Mouse (Mus musculus) hindbrain, embryonic 12.5 days (tissue): ENCODE data around the gene Praf2. TPM values are rescaled to one million over a fixed set of nuclear protein-coding genes. Genes with fewer than 3 reads are reported as not detected.
A peak's percentile ranks its signal among the peaks of the same experiment; 100 is the strongest.
"Not testable (repeated sequence)": the region's sequence is repeated elsewhere in the genome, so short reads cannot be mapped to it uniquely, and the experiment has no call there.

Source experiments
- ATAC-seq: fragments of 200-750 bp; cut with Nextera tagmentation; 2 replicates; pipeline ENCODE4 v1.8.0; 2017; ENCODE audit warnings: moderate TSS enrichment; ENCODE audit not compliant: low FRiP score
- H3K27ac ChIP-seq: fragments of 300-500 bp; sonication (generic); 2 replicates; pipeline ENCODE4 v1.5.1; 2016; ENCODE audit warnings: mild to moderate bottlenecking
- H3K27me3 ChIP-seq: fragments of 300-500 bp; sonication (generic); 2 replicates; pipeline ENCODE4 v1.6.1; 2016; ENCODE audit warnings: mild to moderate bottlenecking
- H3K36me3 ChIP-seq: fragments of 300-500 bp; sonication (generic); 2 replicates; pipeline ENCODE4 v1.6.1; 2016; ENCODE audit warnings: mild to moderate bottlenecking
- H3K4me1 ChIP-seq: fragments of 300-500 bp; sonication (generic); 2 replicates; pipeline ENCODE4 v1.6.1; 2016
- H3K4me2 ChIP-seq: fragments of 300-500 bp; sonication (generic); replicated peaks from 2 replicates; pipeline ENCODE4 v1.6.1; 2016; ENCODE audit warnings: mild to moderate bottlenecking
- H3K4me3 ChIP-seq: fragments of 300-500 bp; sonication (generic); 2 replicates; pipeline ENCODE4 v1.5.1; 2016; ENCODE audit warnings: mild to moderate bottlenecking
- H3K9ac ChIP-seq: fragments of 300-500 bp; sonication (generic); 2 replicates; pipeline ENCODE4 v1.6.1; 2016; ENCODE audit warnings: mild to moderate bottlenecking, moderate library complexity
- H3K9me3 ChIP-seq: fragments of 300-500 bp; sonication (generic); replicated peaks from 2 replicates; pipeline ENCODE4 v1.6.1; 2016; ENCODE audit warnings: mild to moderate bottlenecking
- WGBS: fragments of 180-500 bp; shearing (Covaris S2); methylation state at CpG from one replicate; pipeline ENCODE4 v1.1.7; 2016; 5-methylcytosine and 5-hydroxymethylcytosine counted together
- polyA plus RNA-seq: library from polyadenylated mRNA; unstranded; fragments of >200 nt; fragmentation: Nextera tagmentation; extraction: Ambion mirVana; gene quantifications from 2 replicates; pipeline ENCODE4 v1.2.1, GENCODE M21; 2016

The Praf2 gene
- 86.0 and 88.5 TPM in 2 replicates for polyA plus RNA-seq

DNA sequence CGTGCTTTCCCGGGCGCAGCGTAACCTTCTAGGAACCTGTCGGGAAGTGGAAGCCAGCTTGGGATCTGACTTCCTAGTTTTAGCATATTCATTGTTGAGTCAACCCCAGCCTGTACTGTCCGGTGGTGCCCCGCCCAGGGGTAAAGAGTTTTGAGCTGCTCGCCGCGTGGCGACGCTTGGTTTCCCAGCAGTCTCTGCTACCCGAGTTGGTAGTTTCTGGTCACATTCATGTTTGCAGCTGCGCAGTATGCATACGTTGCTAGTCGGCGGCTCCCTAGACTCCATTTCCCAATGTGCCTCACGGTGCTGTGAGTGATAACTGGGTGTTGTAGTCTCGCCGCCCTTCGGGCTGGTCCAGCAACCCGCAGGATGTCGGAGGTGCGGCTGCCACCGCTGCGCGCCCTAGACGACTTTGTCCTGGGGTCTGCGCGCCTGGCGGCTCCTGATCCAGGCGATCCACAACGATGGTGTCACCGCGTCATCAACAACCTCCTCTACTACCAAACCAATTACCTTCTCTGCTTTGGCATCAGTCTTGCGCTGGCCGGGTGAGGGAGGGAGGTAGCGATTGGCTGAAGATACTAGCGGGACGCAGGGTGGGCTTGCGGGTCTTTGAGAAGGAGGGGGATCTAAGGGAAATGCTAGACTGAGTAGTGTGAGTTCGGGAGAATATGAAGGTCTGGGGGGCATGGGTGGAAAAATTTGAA, at the start of gene Praf2:
TSS of gene Praf2 (plus strand) at position 225 of the 707 bp plus-strand sequence.
- Histone ChIP-seq H3K4me1 (peaks cover 4% of the 10 kb centered on the region; the same call in 1 of the 2 replicates), H3K9ac (peak within 1 kb of the TSS; percentile 55), H3K36me3 (peaks cover 14% of the 10 kb centered on the region), H3K27ac (peak within 1 kb of the TSS; percentile 72; the same call in 1 of the 2 replicates), H3K4me3 (peak within 1 kb of the TSS; percentile 41), H3K27me3 (no peaks in the 10 kb centered on the region), H3K4me2 (peak within 1 kb of the TSS; percentile 56), H3K9me3 (no peaks in the 10 kb centered on the region)
- ATAC-seq, result peak; percentile 95
- 20% methylated on average over 42 of the region's 42 CpGs for WGBS

DNA sequence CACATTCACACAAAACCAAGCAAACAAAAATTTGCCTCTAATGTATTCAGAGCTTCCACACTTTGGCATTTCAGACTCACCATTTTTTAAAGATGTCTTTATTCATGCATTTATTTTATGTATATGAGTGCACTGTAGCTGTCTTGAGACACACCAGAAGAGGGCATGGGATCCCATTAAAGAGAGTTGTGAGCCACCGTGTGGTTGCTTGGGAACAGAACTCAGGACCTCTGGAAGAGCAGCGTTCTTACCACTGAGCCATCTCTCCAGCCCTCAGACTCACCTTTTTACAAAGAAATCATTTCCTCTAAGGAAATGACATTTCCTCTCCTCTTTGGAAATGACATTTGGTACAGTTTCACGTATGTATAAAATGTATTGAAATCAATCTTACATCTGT, 49.3 kb upstream of the Praf2 start:
- H3K9ac ChIP-seq, result no peak overlapping the region
- H3K4me3 ChIP-seq, result no peak overlapping the region
- no peaks in the 10 kb centered on the region for H3K36me3 ChIP-seq
- peaks cover 4% of the 10 kb centered on the region; the same call in 1 of the 2 replicates for H3K27me3 ChIP-seq
- H3K4me2 ChIP-seq, result 0 out of 2 replicates have a peak overlapping the region, but pooled peaks have one; percentile 47
- no peak overlapping the region for H3K27ac ChIP-seq
- H3K4me1 ChIP-seq, result no peaks in the 10 kb centered on the region
- H3K9me3 ChIP-seq, result no peaks in the 10 kb centered on the region
- ATAC-seq, result no peak
- WGBS, result 49% methylated on average over 3 of the region's 3 CpGs

GRCm38 (mm10) chrX:7679405-7680056, 48.7 kb upstream of the Praf2 start:
- no peak overlapping the region for H3K9ac ChIP-seq

DNA sequence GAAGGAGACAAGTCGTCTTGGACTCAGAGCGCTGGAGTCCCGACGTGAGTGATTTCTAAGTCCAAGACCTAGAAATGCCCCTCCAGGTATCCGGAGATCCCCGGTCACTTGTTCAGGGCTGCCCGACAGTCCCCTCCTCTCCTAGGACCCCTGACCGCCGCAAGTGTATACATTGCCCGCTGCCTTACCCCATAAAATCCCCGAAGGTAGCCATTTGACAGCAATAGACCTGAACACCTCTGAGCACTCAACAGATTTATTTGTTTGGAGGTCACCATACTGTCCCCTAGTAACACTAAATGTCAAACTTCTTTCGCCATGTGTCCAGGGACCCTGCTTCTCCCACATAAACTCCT, 48.2 kb upstream of the Praf2 start:
- Histone ChIP-seq H3K9ac (no peak overlapping the region), H3K27ac (no peak overlapping the region), H3K4me3 (peak overlapping the region; percentile 17), H3K27me3 (no peaks in the 10 kb centered on the region; the same call in 1 of the 2 replicates), H3K9me3 (no peaks in the 10 kb centered on the region), H3K36me3 (no peaks in the 10 kb centered on the region), H3K4me1 (no peaks in the 10 kb centered on the region), H3K4me2 (peak overlapping the region; percentile 47)
- ATAC-seq, result no peak
- WGBS, result 31% methylated on average over 12 of the region's 12 CpGs

More at GRCm38 (mm10) chrX:7679405-7680056, 48.7 kb upstream of the Praf2 start:
- no peaks in the 10 kb centered on the region for H3K9me3 ChIP-seq
- H3K27ac ChIP-seq, result no peak overlapping the region
- no peaks in the 10 kb centered on the region for H3K36me3 ChIP-seq
- H3K4me2 ChIP-seq, result peak overlapping the region; percentile 47
- peak; percentile 89 for ATAC-seq
- no peaks in the 10 kb centered on the region for H3K4me1 ChIP-seq
- WGBS, result 18% methylated on average over 26 of the region's 27 CpGs
- peaks cover 4% of the 10 kb centered on the region; the same call in 1 of the 2 replicates for H3K27me3 ChIP-seq
- H3K4me3 ChIP-seq, result peak overlapping the region; percentile 17

DNA sequence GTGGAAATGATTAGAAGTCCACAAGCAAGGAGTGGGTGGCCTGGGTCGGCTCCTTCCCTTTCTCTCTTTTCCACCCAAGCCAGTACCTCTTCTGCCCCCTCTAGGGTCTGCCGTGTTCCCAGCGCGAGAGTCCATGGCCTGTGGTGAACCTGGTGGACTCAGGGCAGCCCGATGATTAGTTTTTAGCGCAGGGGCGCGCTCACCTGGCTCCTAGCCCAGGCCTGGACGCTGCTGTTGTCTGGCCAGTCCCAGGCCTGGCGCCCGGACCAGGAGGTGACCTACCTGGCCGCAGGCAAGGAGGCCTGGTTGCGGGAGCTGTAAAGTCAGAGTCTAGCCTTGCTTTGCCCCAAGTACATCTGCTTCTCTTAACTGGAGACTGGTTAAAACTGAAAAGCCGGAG, 47.4 kb upstream of the Praf2 start, which contains the start of gene Magix:
TSS of gene Magix (minus strand) at position 388 of the 400 bp plus-strand sequence.
- peak within 1 kb of the TSS; percentile 17; the same call in 1 of the 2 replicates for H3K4me3 ChIP-seq
- H3K4me2 ChIP-seq, result peak within 1 kb of the TSS; percentile 47
- no peaks in the 10 kb centered on the region for H3K36me3 ChIP-seq
- no peaks in the 10 kb centered on the region for H3K4me1 ChIP-seq
- H3K9me3 ChIP-seq, result no peaks in the 10 kb centered on the region
- H3K9ac ChIP-seq, result no peak within 1 kb of the TSS
- no peak for ATAC-seq
- 63% methylated on average over 14 of the region's 14 CpGs for WGBS
- H3K27me3 ChIP-seq, result no peaks in the 10 kb centered on the region
- no peak within 1 kb of the TSS for H3K27ac ChIP-seq

DNA sequence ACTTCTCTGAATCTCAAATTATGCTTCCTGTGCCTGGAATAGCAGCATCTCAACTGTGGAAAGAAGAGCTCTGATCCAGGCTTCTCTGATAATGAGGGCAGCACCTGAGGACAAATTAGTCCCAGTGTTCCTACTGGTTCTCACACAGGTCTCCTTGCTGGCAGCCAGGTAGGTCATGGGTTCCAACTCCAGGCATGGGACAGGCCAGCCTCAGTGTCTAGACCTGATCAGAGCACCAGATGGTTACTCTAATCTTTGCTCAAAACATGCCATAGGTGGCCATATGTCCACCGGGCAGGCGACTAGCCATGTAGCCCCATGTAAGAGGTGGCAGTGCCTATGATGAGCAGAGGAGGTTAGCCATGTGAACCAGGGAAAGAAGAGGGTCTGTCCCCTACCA, 39.9 kb upstream of the Praf2 start:
- Histone ChIP-seq H3K9ac (no peak overlapping the region), H3K27me3 (no peaks in the 10 kb centered on the region), H3K4me1 (no peaks in the 10 kb centered on the region), H3K4me3 (no peak overlapping the region), H3K9me3 (no peaks in the 10 kb centered on the region), H3K27ac (no peak overlapping the region), H3K4me2 (no peak overlapping the region), H3K36me3 (no peaks in the 10 kb centered on the region)
- WGBS, result 97% methylated on average over 2 of the region's 2 CpGs
- ATAC-seq, result no peak

- Histone ChIP-seq H3K4me3 (no peak overlapping the region), H3K4me1 (no peaks in the 10 kb centered on the region), H3K27me3 (no peaks in the 10 kb centered on the region), H3K36me3 (no peaks in the 10 kb centered on the region), H3K4me2 (no peak overlapping the region), H3K27ac (no peak overlapping the region), H3K9me3 (no peaks in the 10 kb centered on the region), H3K9ac (no peak overlapping the region)
- no peak for ATAC-seq
- WGBS, result 65% methylated on average over 3 of the region's 3 CpGs
Measured at GRCm38 (mm10) chrX:7690486-7690885, 37.8 kb upstream of the Praf2 start.

DNA sequence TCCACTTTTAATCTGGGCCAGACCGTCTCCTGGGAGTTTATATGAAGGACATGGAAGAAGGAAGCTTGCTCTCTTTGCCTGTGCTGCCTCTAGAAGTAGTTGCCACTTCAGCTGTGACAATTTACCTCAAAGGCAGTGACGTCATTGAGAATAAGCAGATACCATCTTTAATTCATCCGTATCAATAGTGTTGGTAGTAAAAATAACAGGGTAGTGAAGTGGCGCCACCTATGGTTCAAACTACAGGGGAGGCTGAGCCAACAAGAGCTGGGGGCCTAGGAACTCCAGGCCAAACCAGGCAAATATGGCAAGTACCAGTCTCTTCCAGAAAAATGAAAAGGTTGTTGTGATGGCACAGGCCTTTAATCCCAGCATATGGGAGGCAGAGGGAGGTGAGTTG, 35.4 kb upstream of the Praf2 start:
- Histone ChIP-seq H3K27me3 (no peaks in the 10 kb centered on the region), H3K36me3 (no peaks in the 10 kb centered on the region), H3K4me3 (no peak overlapping the region), H3K9me3 (no peaks in the 10 kb centered on the region), H3K27ac (no peak overlapping the region), H3K9ac (no peak overlapping the region), H3K4me2 (no peak overlapping the region), H3K4me1 (no peaks in the 10 kb centered on the region)
- no peak for ATAC-seq
- WGBS, result 41% methylated on average over 4 of the region's 4 CpGs

DNA sequence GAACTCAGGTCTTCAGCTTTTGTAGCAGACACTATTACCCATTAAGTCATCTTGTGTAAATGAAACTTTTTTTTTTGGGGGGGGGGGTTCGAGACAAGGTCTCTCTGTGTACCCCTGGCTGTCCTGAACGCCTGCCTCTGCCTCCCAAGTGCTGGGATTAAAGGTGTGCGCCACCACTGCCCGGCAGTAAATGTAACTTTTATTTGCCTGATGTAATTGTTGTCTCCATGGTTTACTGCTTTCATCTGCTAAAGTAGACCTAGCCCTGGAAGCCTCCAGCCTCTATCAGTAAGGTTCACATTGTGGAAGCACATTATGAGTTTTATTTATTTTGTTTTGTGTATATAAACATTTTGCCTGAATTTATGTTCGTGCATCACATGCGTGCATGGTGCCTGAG, 31.7 kb upstream of the Praf2 start:
- no peaks in the 10 kb centered on the region for H3K9me3 ChIP-seq
- no peak overlapping the region for H3K9ac ChIP-seq
- peaks cover 5% of the 10 kb centered on the region; the same call in 1 of the 2 replicates for H3K36me3 ChIP-seq
- ATAC-seq, result peak; percentile 61
- H3K27me3 ChIP-seq, result no peaks in the 10 kb centered on the region
- peak overlapping the region; percentile 32 for H3K4me2 ChIP-seq
- no peaks in the 10 kb centered on the region for H3K4me1 ChIP-seq
- H3K4me3 ChIP-seq, result peak overlapping the region; percentile 50; the same call in 1 of the 2 replicates
- WGBS, result 45% methylated on average over 6 of the region's 6 CpGs
- H3K27ac ChIP-seq, result no peak overlapping the region

- Histone ChIP-seq H3K4me3 (peak within 1 kb of the TSS; percentile 50), H3K27ac (no peak within 1 kb of the TSS), H3K9me3 (no peaks in the 10 kb centered on the region), H3K27me3 (no peaks in the 10 kb centered on the region), H3K9ac (peak within 1 kb of the TSS; percentile 63), H3K36me3 (peaks cover 5% of the 10 kb centered on the region; the same call in 1 of the 2 replicates), H3K4me2 (peak within 1 kb of the TSS; percentile 56), H3K4me1 (no peaks in the 10 kb centered on the region)
- ATAC-seq, result peak; percentile 96
- 12% methylated on average over 33 of the region's 33 CpGs for WGBS
Measured at GRCm38 (mm10) chrX:7696954-7697381, 31.3 kb upstream of the Praf2 start, which contains the start of gene Gpkow. TSS of gene Gpkow (plus strand) at chrX:7697131.

- Histone ChIP-seq H3K4me2 (peak overlapping the region; percentile 49), H3K9ac (peak overlapping the region; percentile 47), H3K4me3 (peak overlapping the region; percentile 25)
- not testable (repeated sequence) for H3K27ac ChIP-seq, H3K27me3 ChIP-seq, H3K4me1 ChIP-seq, H3K36me3 ChIP-seq, H3K9me3 ChIP-seq
- ATAC-seq, result peak; percentile 64
- 38% methylated on average over 6 of the region's 12 CpGs for WGBS
Measured at GRCm38 (mm10) chrX:7713764-7714134, 14.5 kb upstream of the Praf2 start.

DNA sequence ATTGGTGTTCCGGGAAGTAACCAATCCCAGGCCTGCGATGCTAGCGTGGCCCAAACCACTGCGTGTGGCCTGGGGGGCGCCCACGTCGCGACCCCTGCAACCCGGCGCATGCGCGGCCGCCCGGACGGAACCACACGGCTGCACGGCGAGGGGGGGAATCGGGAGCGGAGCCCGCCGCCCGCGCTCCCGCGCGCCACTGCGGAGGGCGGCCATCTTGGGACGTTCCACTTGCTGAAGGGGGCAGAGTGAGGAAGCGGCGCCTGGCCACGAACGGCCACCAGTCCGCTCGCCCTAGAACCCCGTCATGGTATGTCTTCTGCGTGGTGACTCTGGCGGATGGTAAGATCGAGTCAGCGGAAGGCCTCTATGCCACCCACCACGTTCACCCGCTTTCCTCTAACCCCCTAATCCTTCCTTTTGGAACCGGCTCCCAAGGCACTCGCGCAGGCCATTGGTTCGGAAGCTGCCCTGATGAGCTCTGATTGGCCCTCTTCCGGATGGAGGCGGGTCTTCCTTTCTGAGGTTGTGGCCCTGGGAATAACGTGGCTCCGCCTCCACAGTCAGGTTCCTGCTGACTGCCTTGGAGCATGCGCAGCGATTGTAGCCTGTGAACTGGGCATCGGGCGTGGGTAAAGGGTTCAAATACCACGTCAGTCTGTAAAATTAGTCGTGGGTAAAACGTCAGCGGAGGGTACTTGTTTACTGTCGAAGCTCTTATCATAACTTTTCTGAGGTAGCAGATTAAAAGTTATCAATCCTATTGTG, 13.9 kb upstream of the Praf2 start, which contains the start of gene Wdr45:
TSS of gene Wdr45 (plus strand) at position 199 of the 765 bp plus-strand sequence.
- Histone ChIP-seq H3K4me2 (peak within 1 kb of the TSS; percentile 49), H3K4me3 (peak within 1 kb of the TSS; percentile 25), H3K9ac (peak within 1 kb of the TSS; percentile 47)
- WGBS, result 17% methylated on average over 36 of the region's 60 CpGs
- not testable (repeated sequence) for H3K36me3 ChIP-seq, H3K27ac ChIP-seq, H3K4me1 ChIP-seq, H3K9me3 ChIP-seq, H3K27me3 ChIP-seq
- peak; percentile 98 for ATAC-seq
